12 mouse cellular contexts compared by ENCODE assay signal in the genomic region with DNA sequence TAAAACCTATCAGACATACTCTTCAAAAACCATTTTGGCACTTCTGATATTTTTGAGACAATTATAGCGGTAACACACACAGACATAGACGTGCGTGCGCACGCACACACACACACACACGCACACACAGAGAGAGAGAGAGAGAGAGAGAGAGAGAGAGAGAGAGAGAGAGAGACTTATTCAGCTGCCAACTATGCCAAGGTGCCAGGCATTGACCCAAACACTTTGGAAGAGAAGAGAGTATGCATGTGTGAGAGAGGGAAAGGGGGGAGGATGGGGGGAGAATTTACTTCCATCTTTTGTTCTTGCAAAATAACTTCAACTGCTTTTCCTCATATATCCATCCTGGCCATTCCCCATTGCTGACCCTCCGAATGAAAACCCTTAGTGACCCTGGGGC.
A peak's percentile ranks its signal among the peaks of the same experiment; 100 is the strongest.
DNase-seq lines count a peak whose midpoint lies in the region.
"Had no signal": no experiment of that assay in that cellular context is flagged by ENCODE, and none has a peak within 500 bp of the region (broad histone marks: within the 10 kb centered on the region; RNA-seq: fewer than 3 reads in every experiment).

No protein-coding gene starts in this region.

- peak; percentile 59 to 67 for DNase-seq in cerebellum, postnatal 10 days
- no peak for DNase-seq in cerebellum, adult 9-11 months
- DNase-seq in cerebellum, postnatal 14 days = peak; percentile 52
- DNase-seq in cerebellum, postnatal 36 days = no peak
- DNase-seq: adrenal gland, adult 2 months; adrenal gland, adult 8-10 months; adrenal gland, postnatal 10 days; adrenal gland, postnatal 14 days; adrenal gland, postnatal 25 days; adrenal gland, postnatal 36 days; B cell, adult 2 months; cerebellum, adult 11 months had no signal

Comparison
In these comparisons a context has a peak if more than half of its experiments do, and no peak if none do; other contexts are left out.
1. DNase-seq: peak in cerebellum, postnatal 10 days (2 of 2) and cerebellum, postnatal 14 days (2 of 2); none in cerebellum, adult 9-11 months (single experiment) and cerebellum, postnatal 36 days (0 of 2).